Mouse (Mus musculus): ENCODE measurements around the gene Nrxn3. TPM values are rescaled to one million over a fixed set of nuclear protein-coding genes. Genes with fewer than 3 reads are reported as not detected.

The Nrxn3 gene
- polyA plus RNA-seq, 1 experiment from 2014 or later, result 0.31 TPM

GRCm38 (mm10) chr12:88819335-88819709 is 96.6 kb downstream of the Nrxn3 start:
- no peak overlapping the region for H3K27ac ChIP-seq (replicated peaks; ENCODE audit: low read depth, low read length)

GRCm38 (mm10) chr12:88820131-88820530 is 97.5 kb downstream of the Nrxn3 start:
- DNase-seq (ENCODE audit: low spot score) (no peak), ATAC-seq (ENCODE audit: insufficient number of reproducible peaks, low FRiP score, low TSS enrichment, low read depth) (no peak)
- no peaks in the 10 kb centered on the region for H3K36me3 ChIP-seq (ENCODE audit: control insufficient read depth, insufficient read depth, low read length)
- no peak overlapping the region for H3K9ac ChIP-seq (ENCODE audit: low read length)
- no peak overlapping the region for H3K4me2 ChIP-seq (ENCODE audit: low read depth, severe bottlenecking)
- no peaks in the 10 kb centered on the region for H3K27me3 ChIP-seq (ENCODE audit: control insufficient read depth, insufficient read depth, low read length)
- 31% methylated on average over 3 of the region's 3 CpGs for WGBS
- no peaks in the 10 kb centered on the region for H3K9me3 ChIP-seq (ENCODE audit: control insufficient read depth, low read length)
- H3K4me1 ChIP-seq (ENCODE audit: control insufficient read depth, insufficient read depth, low read length), result 0 out of 2 replicates have a peak, but pooled peaks cover 4% of the 10 kb centered on the region
- H3K4me3 ChIP-seq (ENCODE audit: low read depth, low read length), result no peak overlapping the region
- no peak overlapping the region for H3K27ac ChIP-seq (replicated peaks; ENCODE audit: low read depth, low read length)

More at GRCm38 (mm10) chr12:88819335-88819709, 96.6 kb downstream of the Nrxn3 start:
- Histone ChIP-seq H3K9me3 (ENCODE audit: control insufficient read depth, low read length) (no peaks in the 10 kb centered on the region), H3K4me3 (ENCODE audit: low read depth, low read length) (no peak overlapping the region), H3K36me3 (ENCODE audit: control insufficient read depth, insufficient read depth, low read length) (no peaks in the 10 kb centered on the region), H3K4me1 (ENCODE audit: control insufficient read depth, insufficient read depth, low read length) (0 out of 2 replicates have a peak, but pooled peaks cover 4% of the 10 kb centered on the region), H3K9ac (ENCODE audit: low read length) (no peak overlapping the region), H3K27me3 (ENCODE audit: control insufficient read depth, insufficient read depth, low read length) (no peaks in the 10 kb centered on the region), H3K4me2 (ENCODE audit: low read depth, severe bottlenecking) (no peak overlapping the region)
- 72% methylated on average over 5 of the region's 5 CpGs for WGBS
- ATAC-seq (ENCODE audit: insufficient number of reproducible peaks, low FRiP score, low TSS enrichment, low read depth), result no peak
- no peak for DNase-seq (ENCODE audit: low spot score)

GRCm38 (mm10) chr12:88830851-88831250 is 108.2 kb downstream of the Nrxn3 start:
- Histone ChIP-seq H3K4me3 (ENCODE audit: low read depth, low read length) (no peak overlapping the region), H3K9me3 (ENCODE audit: control insufficient read depth, low read length) (no peaks in the 10 kb centered on the region), H3K4me1 (ENCODE audit: control insufficient read depth, insufficient read depth, low read length) (no peaks in the 10 kb centered on the region), H3K27me3 (ENCODE audit: control insufficient read depth, insufficient read depth, low read length) (no peaks in the 10 kb centered on the region), H3K36me3 (ENCODE audit: control insufficient read depth, insufficient read depth, low read length) (no peaks in the 10 kb centered on the region), H3K9ac (ENCODE audit: low read length) (no peak overlapping the region), H3K4me2 (ENCODE audit: low read depth, severe bottlenecking) (no peak overlapping the region), H3K27ac (replicated peaks; ENCODE audit: low read depth, low read length) (no peak overlapping the region)
- no peak for DNase-seq (ENCODE audit: low spot score)
- WGBS, result 91% methylated on average over 1 of the region's 1 CpGs
- ATAC-seq (ENCODE audit: insufficient number of reproducible peaks, low FRiP score, low TSS enrichment, low read depth), result no peak

GRCm38 (mm10) chr12:88835821-88836220 is 113.1 kb downstream of the Nrxn3 start:
- Histone ChIP-seq H3K4me1 (ENCODE audit: control insufficient read depth, insufficient read depth, low read length) (no peaks in the 10 kb centered on the region), H3K27ac (replicated peaks; ENCODE audit: low read depth, low read length) (no peak overlapping the region), H3K27me3 (ENCODE audit: control insufficient read depth, insufficient read depth, low read length) (no peaks in the 10 kb centered on the region), H3K9ac (ENCODE audit: low read length) (no peak overlapping the region), H3K4me2 (ENCODE audit: low read depth, severe bottlenecking) (no peak overlapping the region), H3K9me3 (ENCODE audit: control insufficient read depth, low read length) (no peaks in the 10 kb centered on the region), H3K4me3 (ENCODE audit: low read depth, low read length) (no peak overlapping the region), H3K36me3 (ENCODE audit: control insufficient read depth, insufficient read depth, low read length) (no peaks in the 10 kb centered on the region)
- 26% methylated on average over 2 of the region's 2 CpGs for WGBS
- no peak for DNase-seq (ENCODE audit: low spot score)
- no peak for ATAC-seq (ENCODE audit: insufficient number of reproducible peaks, low FRiP score, low TSS enrichment, low read depth)

- H3K9ac ChIP-seq (ENCODE audit: low read length), result no peak overlapping the region
- H3K36me3 ChIP-seq (ENCODE audit: control insufficient read depth, insufficient read depth, low read length), result no peaks in the 10 kb centered on the region
- no peak overlapping the region for H3K4me2 ChIP-seq (ENCODE audit: low read depth, severe bottlenecking)
- H3K27ac ChIP-seq (replicated peaks; ENCODE audit: low read depth, low read length), result no peak overlapping the region
- H3K4me3 ChIP-seq (ENCODE audit: low read depth, low read length), result no peak overlapping the region
- no peaks in the 10 kb centered on the region for H3K27me3 ChIP-seq (ENCODE audit: control insufficient read depth, insufficient read depth, low read length)
- 91% methylated on average over 7 of the region's 7 CpGs for WGBS
- H3K9me3 ChIP-seq (ENCODE audit: control insufficient read depth, low read length), result no peaks in the 10 kb centered on the region
- ATAC-seq (ENCODE audit: insufficient number of reproducible peaks, low FRiP score, low TSS enrichment, low read depth), result no peak
- no peaks in the 10 kb centered on the region for H3K4me1 ChIP-seq (ENCODE audit: control insufficient read depth, insufficient read depth, low read length)
- DNase-seq (ENCODE audit: low spot score), result no peak
Measured at GRCm38 (mm10) chr12:88839724-88840123, 117.0 kb downstream of the Nrxn3 start.

- no peak overlapping the region for H3K27ac ChIP-seq (replicated peaks; ENCODE audit: low read depth, low read length)
- H3K27me3 ChIP-seq (ENCODE audit: control insufficient read depth, insufficient read depth, low read length), result no peaks in the 10 kb centered on the region
- 91% methylated on average over 6 of the region's 6 CpGs for WGBS
- H3K9me3 ChIP-seq (ENCODE audit: control insufficient read depth, low read length), result no peaks in the 10 kb centered on the region
- ATAC-seq (ENCODE audit: insufficient number of reproducible peaks, low FRiP score, low TSS enrichment, low read depth) (no peak), DNase-seq (ENCODE audit: low spot score) (no peak)
- H3K4me1 ChIP-seq (ENCODE audit: control insufficient read depth, insufficient read depth, low read length), result no peaks in the 10 kb centered on the region
- no peak overlapping the region for H3K4me2 ChIP-seq (ENCODE audit: low read depth, severe bottlenecking)
- no peaks in the 10 kb centered on the region for H3K36me3 ChIP-seq (ENCODE audit: control insufficient read depth, insufficient read depth, low read length)
- H3K4me3 ChIP-seq (ENCODE audit: low read depth, low read length), result no peak overlapping the region
- H3K9ac ChIP-seq (ENCODE audit: low read length), result no peak overlapping the region
Measured at GRCm38 (mm10) chr12:88841350-88841749, 118.7 kb downstream of the Nrxn3 start.

GRCm38 (mm10) chr12:88850400-88851179 is 127.9 kb downstream of the Nrxn3 start:
- ATAC-seq (ENCODE audit: insufficient number of reproducible peaks, low FRiP score, low TSS enrichment, low read depth), result no peak
- no peaks in the 10 kb centered on the region for H3K27me3 ChIP-seq (ENCODE audit: control insufficient read depth, insufficient read depth, low read length)
- H3K4me3 ChIP-seq (ENCODE audit: low read depth, low read length), result no peak overlapping the region
- H3K9me3 ChIP-seq (ENCODE audit: control insufficient read depth, low read length), result no peaks in the 10 kb centered on the region
- H3K27ac ChIP-seq (replicated peaks; ENCODE audit: low read depth, low read length), result no peak overlapping the region
- DNase-seq (ENCODE audit: low spot score), result no peak
- no peak overlapping the region for H3K9ac ChIP-seq (ENCODE audit: low read length)
- H3K36me3 ChIP-seq (ENCODE audit: control insufficient read depth, insufficient read depth, low read length), result no peaks in the 10 kb centered on the region
- H3K4me1 ChIP-seq (ENCODE audit: control insufficient read depth, insufficient read depth, low read length), result no peaks in the 10 kb centered on the region
- no peak overlapping the region for H3K4me2 ChIP-seq (ENCODE audit: low read depth, severe bottlenecking)
- 44% methylated on average over 6 of the region's 6 CpGs for WGBS

GRCm38 (mm10) chr12:88854039-88854438 is 131.4 kb downstream of the Nrxn3 start:
- DNase-seq (ENCODE audit: low spot score), result no peak
- no peaks in the 10 kb centered on the region for H3K36me3 ChIP-seq (ENCODE audit: control insufficient read depth, insufficient read depth, low read length)
- 85% methylated on average over 4 of the region's 4 CpGs for WGBS

GRCm38 (mm10) chr12:88857701-88858100 is 135.0 kb downstream of the Nrxn3 start:
- H3K4me1 ChIP-seq (ENCODE audit: control insufficient read depth, insufficient read depth, low read length), result no peaks in the 10 kb centered on the region
- H3K4me2 ChIP-seq (ENCODE audit: low read depth, severe bottlenecking), result no peak overlapping the region
- no peak overlapping the region for H3K27ac ChIP-seq (replicated peaks; ENCODE audit: low read depth, low read length)
- DNase-seq (ENCODE audit: low spot score), result no peak
- H3K36me3 ChIP-seq (ENCODE audit: control insufficient read depth, insufficient read depth, low read length), result no peaks in the 10 kb centered on the region
- no peak overlapping the region for H3K4me3 ChIP-seq (ENCODE audit: low read depth, low read length)
- no peaks in the 10 kb centered on the region for H3K9me3 ChIP-seq (ENCODE audit: control insufficient read depth, low read length)
- no peak for ATAC-seq (ENCODE audit: insufficient number of reproducible peaks, low FRiP score, low TSS enrichment, low read depth)
- no peaks in the 10 kb centered on the region for H3K27me3 ChIP-seq (ENCODE audit: control insufficient read depth, insufficient read depth, low read length)
- H3K9ac ChIP-seq (ENCODE audit: low read length), result no peak overlapping the region
- WGBS, result 85% methylated on average over 2 of the region's 2 CpGs

More at GRCm38 (mm10) chr12:88854039-88854438, 131.4 kb downstream of the Nrxn3 start:
- H3K4me3 ChIP-seq (ENCODE audit: low read depth, low read length), result no peak overlapping the region
- no peaks in the 10 kb centered on the region for H3K27me3 ChIP-seq (ENCODE audit: control insufficient read depth, insufficient read depth, low read length)
- no peak overlapping the region for H3K27ac ChIP-seq (replicated peaks; ENCODE audit: low read depth, low read length)
- no peak for ATAC-seq (ENCODE audit: insufficient number of reproducible peaks, low FRiP score, low TSS enrichment, low read depth)
- no peak overlapping the region for H3K9ac ChIP-seq (ENCODE audit: low read length)
- no peaks in the 10 kb centered on the region for H3K9me3 ChIP-seq (ENCODE audit: control insufficient read depth, low read length)
- H3K4me1 ChIP-seq (ENCODE audit: control insufficient read depth, insufficient read depth, low read length), result no peaks in the 10 kb centered on the region
- no peak overlapping the region for H3K4me2 ChIP-seq (ENCODE audit: low read depth, severe bottlenecking)
